Mouse (Mus musculus) heart, postnatal 4 days (tissue): ENCODE results near the gene Stam2. TPM values are rescaled to one million over a fixed set of nuclear protein-coding genes. Genes with fewer than 3 reads are reported as not detected.

Source experiments
- DNase-seq: peaks from one replicate; pipeline ENCODE4 v3.0.0; 2021
- total RNA-seq, 2 experiments: library from RNA; stranded (reverse); gene quantifications; 2 replicates each; pipeline ENCODE4 v1.2.3; 2021

Stam2 gene
- total RNA-seq, 2 experiments from 2014 or later, result 31.3 to 32.4 TPM

DNA sequence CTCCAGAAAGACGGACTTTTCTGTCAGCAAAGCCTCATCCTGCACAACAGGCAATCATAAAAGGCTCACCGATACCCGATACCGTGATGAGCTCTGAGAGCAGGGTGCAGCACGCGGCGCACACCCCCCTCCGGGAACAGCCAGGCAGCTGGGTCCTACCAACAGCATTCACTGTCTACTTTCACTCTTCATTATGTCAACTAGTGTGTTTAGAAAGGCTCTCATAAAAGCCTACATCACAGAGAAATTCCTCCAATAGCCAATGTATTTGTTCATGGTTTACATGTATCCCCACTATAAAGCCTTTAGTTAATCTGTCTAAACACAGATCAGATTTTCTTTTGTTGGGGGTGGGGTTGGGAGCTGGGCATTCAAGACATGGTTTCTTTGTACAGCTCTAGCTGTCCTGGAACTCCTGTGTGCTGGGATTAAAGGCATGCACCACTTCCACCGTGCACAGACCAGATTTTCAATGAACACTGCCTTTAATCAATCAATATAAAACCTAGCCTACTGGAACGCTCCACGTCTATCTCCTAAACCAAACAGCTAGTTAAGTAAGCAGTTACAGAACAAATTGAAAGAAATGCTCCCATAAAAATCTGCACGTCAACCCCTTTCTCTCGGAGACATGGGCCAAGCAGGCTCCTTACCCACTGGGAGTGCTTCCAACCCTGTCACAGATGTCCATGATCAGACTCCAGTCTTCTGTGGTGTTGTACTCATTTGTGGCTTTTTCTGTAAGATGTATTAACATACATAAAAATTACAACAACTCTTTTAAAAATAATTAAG, 21.7 kb downstream of the Stam2 start:
- DNase-seq, result no peak

DNA sequence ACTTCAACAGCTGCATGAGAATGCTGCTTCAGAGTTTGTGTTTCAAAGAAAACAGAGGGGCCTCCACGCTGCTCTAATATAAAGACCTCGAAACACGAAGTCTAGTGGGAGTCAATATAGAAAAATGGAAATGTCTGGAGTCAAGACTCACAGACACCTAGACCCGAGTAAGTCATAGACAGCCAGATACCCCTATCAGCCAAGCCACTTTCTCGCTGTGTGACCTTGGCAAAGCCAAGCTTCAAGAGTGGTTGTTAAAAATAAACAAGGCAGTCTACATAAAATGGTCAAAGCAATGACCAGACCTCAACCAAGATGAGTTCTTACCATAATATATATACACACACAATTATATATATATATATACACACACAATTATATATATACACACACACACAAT, 25.0 kb downstream of the Stam2 start:
- no peak for DNase-seq

DNA sequence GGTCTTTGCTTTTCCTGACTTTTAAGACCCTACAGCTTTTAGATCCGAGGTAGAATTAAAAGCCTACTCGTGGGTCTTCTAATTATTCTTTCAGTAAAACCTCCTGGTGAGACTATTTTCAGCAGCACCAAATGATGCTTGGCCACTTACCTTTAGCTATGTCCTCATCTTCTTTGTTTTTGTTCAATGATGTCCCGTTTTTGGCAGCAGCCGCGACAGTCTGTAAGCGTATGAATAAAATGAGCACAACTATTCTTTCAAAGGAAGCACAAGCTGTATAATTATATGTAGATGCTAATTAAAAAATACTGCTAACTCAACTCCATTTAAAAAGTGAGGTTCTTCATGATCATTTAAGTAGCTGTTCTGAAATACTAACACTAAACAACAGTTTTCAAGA, 26.5 kb downstream of the Stam2 start:
- DNase-seq, result no peak

DNA sequence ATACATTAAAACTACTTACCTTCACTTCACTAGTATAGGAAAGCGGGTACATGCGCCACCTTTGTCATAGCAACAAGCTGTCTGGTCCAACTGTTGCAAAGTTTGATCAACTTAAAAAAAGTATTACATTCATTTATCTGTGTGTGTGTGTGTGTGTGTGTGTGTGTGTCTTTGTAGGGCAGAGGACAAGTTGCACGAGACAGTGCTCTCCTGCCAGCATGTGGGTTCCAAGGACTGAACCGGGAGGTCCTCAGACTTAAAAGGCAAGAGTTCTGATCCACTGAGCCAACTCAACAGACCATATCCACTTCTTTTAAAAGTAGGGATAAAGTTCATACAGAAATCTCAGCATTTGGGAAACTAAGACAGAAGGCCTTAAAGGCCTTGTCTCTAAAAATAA, 28.0 kb downstream of the Stam2 start:
- no peak for DNase-seq

DNA sequence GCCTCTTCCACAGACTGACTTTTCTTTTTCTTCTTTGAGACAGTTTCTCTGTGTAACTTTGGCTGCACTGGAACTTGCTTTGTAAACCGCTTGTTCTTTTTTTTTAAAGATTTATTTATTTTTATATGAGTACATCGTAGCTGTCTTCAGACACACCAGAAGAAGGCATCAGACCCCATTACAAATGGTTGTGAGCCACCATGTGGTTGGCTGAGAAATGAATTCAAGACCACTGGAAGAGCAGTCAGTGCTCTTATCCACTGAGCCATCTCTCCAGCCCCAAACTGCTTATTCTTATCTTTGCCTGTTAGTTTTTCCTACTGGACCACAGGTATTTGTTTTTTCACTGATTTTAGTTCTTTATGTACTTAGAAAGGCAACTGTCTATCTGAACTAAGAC, 31.3 kb downstream of the Stam2 start:
- DNase-seq, result no peak

DNA sequence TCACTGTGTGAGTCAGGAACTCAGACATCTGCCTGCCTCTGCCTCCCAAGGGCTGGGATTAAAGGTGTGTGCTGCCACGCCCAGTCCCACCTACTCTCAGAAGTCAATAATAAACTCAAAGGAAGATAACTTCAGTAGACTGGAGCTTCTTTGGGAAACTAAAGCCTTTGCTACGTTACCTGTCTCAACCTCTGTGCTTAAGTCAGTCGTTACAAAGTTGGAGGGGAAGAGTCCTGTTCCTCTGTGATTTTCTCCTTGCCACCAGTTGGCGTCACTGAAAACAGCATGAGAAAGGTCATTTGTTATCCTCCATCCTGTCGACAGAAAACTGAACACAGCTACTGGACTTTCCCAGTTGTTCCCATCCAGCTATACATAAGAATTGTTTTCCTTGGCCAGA, 32.7 kb downstream of the Stam2 start:
- DNase-seq, result no peak

DNA sequence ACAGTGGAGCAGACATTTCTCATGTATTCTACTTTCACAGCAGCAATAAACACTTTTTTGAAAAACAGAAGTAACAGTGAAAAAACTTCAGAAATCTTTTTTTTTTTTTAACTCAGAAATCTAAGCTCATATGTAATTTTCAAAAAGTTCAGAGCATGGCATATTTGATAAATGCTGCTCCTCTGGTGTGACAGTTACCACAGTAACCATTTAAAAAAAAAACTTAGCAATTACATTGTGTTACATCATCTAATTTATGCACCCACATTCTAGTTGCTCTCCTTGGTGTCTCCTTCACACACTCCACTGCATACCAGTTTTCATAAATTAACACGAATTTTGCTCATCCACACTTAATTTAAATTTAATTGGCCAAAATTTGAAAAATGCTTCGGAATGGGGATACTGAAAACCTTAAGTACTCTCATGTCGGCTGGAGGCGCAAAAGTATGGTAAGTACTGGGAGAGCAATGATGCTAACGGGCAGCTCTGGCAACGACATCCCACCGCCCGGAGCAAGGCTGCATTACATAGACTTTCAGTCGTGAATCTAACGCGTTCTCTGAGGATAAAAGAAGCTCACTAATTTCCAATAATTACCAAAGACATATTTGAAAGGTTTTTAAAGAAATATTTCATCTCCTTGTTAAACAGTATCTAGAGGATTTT, 40.6 kb downstream of the Stam2 start:
- no peak for DNase-seq

DNA sequence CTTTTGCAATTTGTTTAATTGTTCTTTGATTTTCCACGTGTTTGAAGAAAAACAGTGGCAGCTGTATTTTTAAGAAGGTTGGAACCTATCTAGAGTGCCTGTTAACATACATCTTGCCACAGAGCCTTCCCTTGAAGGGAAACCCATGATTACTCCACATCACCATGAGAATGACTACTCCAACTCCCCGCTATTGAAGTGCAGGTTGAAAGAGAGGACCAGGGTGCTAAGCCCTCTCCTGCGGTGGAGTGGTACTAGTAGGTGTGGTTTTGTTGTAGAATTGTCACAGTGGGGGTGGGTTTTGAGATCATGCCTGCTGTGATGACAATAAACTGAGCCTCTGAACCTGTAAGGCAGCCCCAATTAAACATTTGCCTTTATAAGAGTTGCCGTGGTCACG, 41.7 kb downstream of the Stam2 start:
- DNase-seq, result no peak

DNA sequence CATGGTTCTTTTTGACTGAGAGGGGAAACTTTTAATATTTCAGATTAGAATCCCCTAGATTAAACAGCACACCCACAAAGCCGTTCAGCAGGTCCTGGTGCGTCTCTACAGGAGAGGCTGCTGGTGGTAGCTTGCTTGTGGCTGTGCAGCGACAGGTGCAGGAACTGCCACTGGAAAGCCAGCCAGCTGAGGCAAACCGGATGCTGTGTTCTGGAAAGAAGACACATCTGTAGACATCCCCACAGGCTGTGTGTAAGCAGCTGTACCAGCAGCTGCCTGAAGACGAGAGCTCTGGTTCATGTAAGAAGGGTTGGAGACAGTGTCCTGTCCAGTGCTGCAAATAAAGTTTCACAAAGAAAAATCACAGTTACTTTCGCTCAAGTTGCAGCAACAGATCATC, 47.5 kb downstream of the Stam2 start:
- no peak for DNase-seq

DNA sequence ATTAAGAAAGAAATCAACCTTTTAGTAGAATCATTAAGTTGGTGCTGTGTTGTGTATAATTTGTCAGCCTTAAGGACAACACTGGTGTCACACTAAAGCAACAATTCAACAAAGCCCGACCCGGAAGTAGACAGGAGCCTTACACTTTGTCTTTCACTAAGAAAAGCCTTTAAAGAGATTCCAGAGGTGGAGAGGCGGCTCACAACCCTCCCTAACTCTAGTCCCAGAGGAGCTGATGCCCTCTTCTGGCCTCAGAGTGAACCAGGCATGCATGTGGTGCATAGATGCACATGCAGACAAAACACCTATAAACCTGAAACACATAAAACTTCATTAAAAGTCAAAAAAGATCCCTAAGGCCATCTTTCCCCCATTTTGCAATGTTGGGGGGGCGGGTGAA, 50.3 kb downstream of the Stam2 start:
- DNase-seq, result no peak

DNA sequence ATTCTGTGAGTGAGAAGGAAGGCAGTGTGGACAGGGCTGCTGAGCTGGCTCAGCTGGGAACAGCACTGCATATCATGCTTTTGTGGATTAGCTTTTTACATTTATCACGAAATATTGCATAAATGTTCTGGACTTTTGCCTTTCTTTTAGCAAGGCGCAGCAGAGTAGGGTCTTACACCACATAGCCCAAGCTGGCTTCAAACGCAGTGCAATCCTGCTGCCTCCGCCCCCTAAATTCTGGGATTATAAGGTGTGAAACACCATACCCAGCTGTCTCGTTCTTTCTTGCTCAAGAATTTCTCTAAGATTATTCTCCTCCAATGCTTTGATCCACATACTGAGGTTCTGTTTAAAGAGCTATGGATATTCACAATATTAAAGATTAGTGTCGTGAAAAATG, 55.5 kb downstream of the Stam2 start:
- no peak for DNase-seq

DNA sequence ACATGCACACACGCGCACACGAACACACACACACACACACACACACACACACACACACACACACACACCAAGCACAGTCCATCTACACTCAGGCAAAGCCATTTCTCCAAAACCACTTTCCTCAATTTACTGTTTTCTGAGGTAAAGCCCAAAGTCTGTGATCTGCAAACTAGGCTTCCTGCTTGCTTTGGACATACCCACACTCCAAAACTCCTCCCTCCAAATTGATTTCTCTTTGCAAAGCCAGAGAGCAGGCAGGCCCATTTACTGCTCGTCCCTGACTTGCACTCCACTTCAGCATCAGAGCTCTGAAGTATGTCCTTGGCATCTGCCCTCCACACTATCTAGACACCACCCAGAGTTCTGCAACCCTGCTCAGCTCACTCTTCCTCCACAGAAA, 64.5 kb downstream of the Stam2 start:
- no peak for DNase-seq

DNA sequence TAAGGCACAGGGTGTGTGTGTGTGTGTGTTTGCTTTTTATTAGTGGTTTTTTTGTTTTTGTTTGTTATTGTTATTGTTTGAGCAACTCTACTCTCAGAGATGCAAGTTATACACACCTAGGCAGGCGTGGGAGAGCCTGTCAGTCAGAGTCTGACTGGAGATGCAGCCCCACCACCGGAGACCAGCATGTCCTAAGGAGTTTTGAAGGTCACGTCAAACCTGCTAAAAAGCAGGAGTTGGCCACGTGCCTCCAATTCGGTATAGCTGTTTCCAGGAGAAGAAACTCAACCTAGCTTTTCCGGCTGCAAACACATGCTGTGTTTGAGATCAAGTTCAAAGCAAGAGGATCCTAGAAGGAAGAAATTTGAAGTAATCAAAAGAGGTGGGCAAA, 65.2 kb downstream of the Stam2 start:
- no peak for DNase-seq

DNA sequence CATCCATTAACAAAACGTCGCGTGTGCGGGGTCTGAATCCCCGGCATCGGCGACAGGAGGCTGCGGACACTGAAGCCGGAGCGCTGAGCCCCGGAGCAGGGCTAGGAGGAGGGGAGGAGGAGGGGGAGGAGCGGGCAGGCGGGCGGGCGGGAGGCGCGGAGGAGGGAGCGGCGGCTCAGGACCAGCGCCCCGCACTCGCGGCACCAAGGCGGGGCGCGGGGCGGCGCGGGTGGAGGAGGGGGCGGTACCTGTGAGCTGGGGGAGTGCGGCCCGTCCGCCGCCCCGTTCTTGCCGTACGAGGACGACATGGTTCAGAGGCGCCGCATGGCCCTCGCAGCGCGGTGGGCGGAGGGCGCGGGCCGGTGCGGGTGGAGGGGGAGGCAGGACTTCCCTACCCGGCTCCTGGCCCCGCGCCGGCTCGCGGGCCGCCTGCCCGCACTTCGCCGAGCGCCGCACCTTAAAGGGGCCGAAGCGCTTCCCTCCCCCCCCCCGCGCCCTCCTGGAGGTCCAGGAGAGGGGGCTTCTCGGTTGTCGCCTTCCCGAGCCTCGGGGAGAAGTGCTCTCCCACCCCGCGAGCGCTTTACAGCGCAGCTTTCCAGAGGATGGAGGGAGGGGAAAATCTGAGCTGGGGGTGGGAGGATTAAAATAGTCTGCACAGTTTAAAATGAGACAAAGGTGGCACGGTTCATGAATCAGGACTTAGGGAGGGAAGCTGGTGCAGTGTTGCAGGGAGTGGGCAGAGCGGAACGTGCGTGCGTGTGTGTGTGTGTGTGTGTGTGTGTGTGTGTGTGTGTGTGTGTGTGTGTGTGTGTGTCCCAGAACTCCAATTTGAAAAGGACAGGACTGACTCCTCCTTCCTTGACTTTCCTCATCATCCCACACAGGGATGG, 65.8 kb downstream of the Stam2 start, which contains the start of gene Cacnb4:
TSS of gene Cacnb4 (minus strand) at position 809 of the 890 bp plus-strand sequence.
- peak; percentile 42 for DNase-seq

DNA sequence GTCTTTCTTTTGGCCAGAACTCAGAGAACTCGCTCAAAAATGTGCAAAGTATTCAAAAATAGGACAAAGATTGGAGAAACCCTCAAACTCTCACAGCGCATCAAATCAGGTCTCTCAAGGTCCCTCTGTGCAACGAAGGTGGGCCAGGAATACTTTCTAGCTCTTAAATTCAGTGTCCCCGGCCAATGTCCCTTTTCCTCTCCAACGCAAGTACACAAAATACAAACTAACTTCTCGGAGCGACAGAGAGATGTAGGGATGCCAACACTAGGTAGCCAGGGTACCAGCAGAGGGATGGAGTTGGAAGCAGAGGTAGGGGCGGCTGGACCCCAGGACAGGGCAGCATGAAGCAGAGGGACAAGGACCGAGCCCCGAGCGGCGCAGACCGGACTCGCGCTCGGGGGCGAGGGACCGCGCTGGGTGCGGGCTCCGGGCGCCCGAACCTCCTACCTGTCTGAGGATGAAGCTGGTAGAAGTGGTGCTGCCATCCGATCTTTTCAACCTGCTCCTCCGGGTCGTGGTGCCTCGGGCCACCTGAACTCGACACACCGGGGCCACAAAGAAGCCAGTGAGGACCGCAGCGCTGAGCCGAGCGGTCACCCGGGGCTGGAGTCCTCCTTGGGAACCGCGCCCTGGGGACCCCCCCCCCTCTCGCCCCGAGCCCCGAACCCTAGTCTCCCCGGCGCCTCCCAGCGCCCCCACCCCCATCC, 66.6 kb downstream of the Stam2 start:
- no peak for DNase-seq

DNA sequence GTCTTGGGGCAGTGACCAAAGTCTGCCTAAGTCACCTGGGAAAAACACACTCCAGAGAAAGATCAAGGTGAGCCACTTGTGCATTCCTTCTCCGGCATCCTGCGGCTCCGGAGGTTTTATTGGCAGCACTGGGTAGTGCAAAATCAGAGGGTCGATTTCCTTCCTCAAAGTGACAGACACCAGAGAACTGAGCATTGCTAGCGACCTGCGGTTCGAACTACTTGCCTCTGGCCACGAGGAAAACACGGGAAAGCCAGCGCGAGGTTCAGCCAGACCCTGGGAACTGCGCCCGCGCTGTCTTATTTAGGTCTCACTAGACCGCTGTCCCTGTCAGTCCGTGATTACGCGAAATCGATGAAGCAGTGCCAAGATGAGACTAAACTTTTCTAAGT, 67.2 kb downstream of the Stam2 start:
- DNase-seq, result peak; percentile 17

DNA sequence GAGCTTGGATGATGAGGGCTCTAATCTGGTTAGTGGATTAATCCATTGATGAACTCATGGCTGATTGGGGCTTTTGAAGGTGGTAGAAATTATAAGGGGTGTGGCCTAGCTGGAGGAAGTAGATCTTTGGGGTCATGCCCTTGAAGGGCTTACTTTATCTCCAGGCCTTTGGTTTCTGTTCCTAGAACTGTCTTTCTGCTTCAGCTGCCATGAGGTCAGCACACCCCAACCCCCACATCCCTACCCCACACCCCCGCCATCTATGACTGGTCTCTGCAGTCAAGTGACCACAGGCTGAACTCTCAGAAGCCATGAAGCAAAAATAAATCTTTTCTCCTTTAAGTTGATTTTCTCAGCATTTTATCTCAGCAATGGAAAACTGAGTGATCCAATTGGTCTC, 68.9 kb downstream of the Stam2 start:
- DNase-seq, result no peak

DNA sequence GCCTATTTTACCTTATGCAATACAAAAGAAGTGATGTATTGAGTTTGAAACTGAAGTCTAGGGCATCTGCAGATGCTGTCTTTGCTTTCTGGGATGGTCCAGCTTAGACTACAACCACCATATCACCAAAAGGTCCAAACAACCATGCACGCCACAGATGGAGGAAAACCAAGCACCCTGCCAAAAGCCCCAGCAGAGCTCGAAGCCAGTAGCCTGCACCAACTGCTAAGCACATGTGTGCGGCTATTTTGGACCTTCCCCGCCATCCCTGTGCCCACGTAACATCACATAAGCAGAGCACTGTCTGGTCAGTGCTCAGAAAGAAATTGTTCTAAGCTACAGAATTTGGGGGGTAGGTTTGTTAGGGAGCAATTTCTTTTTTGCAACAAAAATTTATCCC, 71.3 kb downstream of the Stam2 start:
- no peak for DNase-seq

DNA sequence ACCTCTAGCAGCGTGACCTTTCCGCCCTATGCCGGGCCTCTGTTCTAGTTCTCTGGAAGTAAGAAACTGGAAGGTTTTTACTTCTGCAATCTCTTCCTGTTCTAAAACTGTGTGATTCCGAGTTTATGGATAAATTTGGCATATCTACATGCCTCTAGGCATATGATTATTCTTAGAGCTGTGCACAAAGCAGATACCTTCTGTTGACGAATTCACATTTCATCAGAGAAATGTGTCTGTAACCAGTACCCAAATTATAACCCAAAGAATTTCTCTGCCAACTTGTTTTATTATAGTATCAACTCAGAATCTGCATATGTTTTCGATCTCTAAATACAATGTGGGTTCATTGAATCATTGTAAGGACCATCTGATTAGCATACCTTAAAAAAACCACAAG, 73.6 kb downstream of the Stam2 start:
- no peak for DNase-seq

DNA sequence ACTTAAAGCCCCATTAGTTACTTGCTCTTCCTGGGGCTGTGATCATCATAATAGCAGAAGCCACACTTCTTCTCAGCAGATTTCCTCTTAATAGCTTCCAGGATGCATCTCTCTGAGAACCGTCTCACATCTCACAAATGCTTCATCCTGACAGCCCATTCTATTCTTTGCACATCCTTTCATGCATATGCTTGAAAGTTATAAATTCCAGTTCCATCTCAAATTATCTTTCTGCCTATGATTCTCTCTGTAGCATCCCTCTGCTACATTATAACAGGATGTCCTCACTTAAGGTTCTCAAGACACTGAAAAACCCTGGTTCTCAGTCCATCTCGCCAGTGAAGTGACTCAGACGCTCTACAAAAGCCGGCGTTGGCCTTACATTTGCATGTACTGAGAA, 85.4 kb downstream of the Stam2 start:
- DNase-seq, result no peak

DNA sequence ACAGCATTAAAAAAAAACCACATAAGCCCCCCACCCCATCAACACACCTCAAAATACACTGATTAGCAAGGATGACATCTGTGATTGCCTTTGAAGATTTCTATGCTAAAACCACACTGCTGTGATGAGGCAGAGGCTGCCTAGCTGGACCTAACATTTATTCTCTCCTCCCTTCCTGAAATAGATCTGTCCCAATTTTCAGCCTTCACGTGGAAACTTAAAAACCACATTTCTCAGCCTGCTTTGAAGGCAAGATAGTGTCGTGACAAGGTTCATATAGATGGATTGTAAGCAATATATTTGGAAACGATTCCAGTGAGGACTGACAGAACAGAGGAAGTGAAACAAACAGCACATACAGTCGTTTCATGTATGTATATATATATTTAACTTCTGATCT, 87.5 kb downstream of the Stam2 start:
- DNase-seq, result no peak

DNA sequence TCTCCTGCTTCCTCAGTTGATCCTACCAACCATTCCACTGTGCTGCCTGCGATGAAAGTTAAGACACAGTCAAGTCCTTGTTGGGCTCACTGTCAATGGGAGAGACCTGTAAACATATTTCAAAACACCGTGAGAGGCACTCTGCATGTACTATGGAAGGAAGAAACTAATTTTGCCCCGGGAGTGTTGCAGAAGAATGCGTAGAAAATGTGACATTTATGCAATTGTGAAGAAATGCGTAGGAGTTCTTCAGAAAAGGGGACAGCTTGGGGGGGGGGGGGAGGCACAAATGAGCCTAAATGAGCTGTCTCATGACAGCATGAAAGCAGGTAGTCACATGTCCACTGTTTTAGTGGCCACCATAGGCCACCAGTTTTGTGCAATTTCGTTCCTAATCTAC, 90.5 kb downstream of the Stam2 start:
- no peak for DNase-seq
